Mouse (Mus musculus) liver, postnatal 0 days (tissue): Measurements from ENCODE around the gene Atp1a1. TPM values are rescaled to one million over a fixed set of nuclear protein-coding genes. Genes with fewer than 3 reads are reported as not detected.

Source experiments
- ATAC-seq: fragments of 200-750 bp; cut with Nextera tagmentation; 2 replicates; pipeline ENCODE4 v1.8.0; 2017; ENCODE audit warnings: mild to moderate bottlenecking, moderate library complexity
- DNase-seq: peaks from one replicate; pipeline ENCODE4 v3.0.0-alpha.2; 2016
- H3K27ac ChIP-seq: fragments of 300-500 bp; sonication (generic); 2 replicates; pipeline ENCODE4 v1.5.1; 2014; ENCODE audit warnings: antibody characterized with exemption, moderate library complexity, mild to moderate bottlenecking, low read depth
- H3K27me3 ChIP-seq: fragments of 300-500 bp; sonication (generic); 2 replicates; pipeline ENCODE4 v1.6.1; 2014; ENCODE audit warnings: low read length, control low read depth, mixed read lengths; ENCODE audit not compliant: insufficient read depth
- H3K36me3 ChIP-seq: fragments of 300-500 bp; sonication (generic); replicated peaks from 2 replicates; pipeline ENCODE4 v1.6.1; 2014; ENCODE audit warnings: mild to moderate bottlenecking, control low read depth, low read length, moderate library complexity, mixed read lengths; ENCODE audit not compliant: insufficient read depth
- H3K4me1 ChIP-seq: fragments of 300-500 bp; sonication (generic); 2 replicates; pipeline ENCODE4 v1.6.1; 2014; ENCODE audit warnings: antibody characterized with exemption, mild to moderate bottlenecking, control low read depth; ENCODE audit not compliant: insufficient read depth
- H3K4me2 ChIP-seq: fragments of 300-500 bp; sonication (generic); 2 replicates; pipeline ENCODE4 v1.6.1; 2014; ENCODE audit warnings: low read depth, mild to moderate bottlenecking, low read length, moderate library complexity, mixed read lengths
- H3K4me3 ChIP-seq: fragments of 300-500 bp; sonication (generic); 2 replicates; pipeline ENCODE4 v1.5.1; 2014; ENCODE audit warnings: low read depth, low read length
- H3K9ac ChIP-seq: fragments of 300-500 bp; sonication (generic); replicated peaks from 2 replicates; pipeline ENCODE4 v1.6.1; 2014; ENCODE audit warnings: mild to moderate bottlenecking, moderate library complexity
- H3K9me3 ChIP-seq: fragments of 300-500 bp; sonication (generic); 2 replicates; pipeline ENCODE4 v1.6.1; 2016; ENCODE audit warnings: mild to moderate bottlenecking, control low read depth, low read length, mixed read lengths
- CTCF ChIP-seq: sonication (generic); IDR thresholded peaks from 2 replicates; pipeline ENCODE4 v1.5.1; 2016; ENCODE audit warnings: antibody characterized with exemption, low read depth
- EP300 ChIP-seq: IDR thresholded peaks from 2 replicates; pipeline ENCODE4 v1.6.1; 2016; ENCODE audit warnings: antibody characterized with exemption, low read depth, mild to moderate bottlenecking
- WGBS: fragments of 180-500 bp; shearing (Covaris S2); extraction: QIAGEN DNeasy Blood & Tissue Kit; methylation state at CpG from one replicate; pipeline ENCODE4 v1.1.7; 2014; ENCODE audit not compliant: insufficient replicate concordance; 5-methylcytosine and 5-hydroxymethylcytosine counted together
- polyA plus RNA-seq: library from polyadenylated mRNA; unstranded; fragments of >200 nt; fragmentation: Nextera tagmentation; extraction: Ambion mirVana; gene quantifications from 2 replicates; pipeline ENCODE4 v1.2.1, GENCODE M21; 2015

Gene Atp1a1
- polyA plus RNA-seq, 1 experiment from 2014 or later = 39.3 TPM

GRCm38 (mm10) chr3:101636086-101636485 lies 31.6 kb upstream of the Atp1a1 start:
- WGBS = 68% methylated on average over 2 of the region's 2 CpGs
- TF ChIP-seq EP300 = no peak
- no peak for TF ChIP-seq CTCF
- Histone ChIP-seq H3K27ac (no peak overlapping the region), H3K9ac (no peak overlapping the region), H3K27me3 (no peaks in the 10 kb centered on the region), H3K4me3 (no peak overlapping the region), H3K4me2 (no peak overlapping the region), H3K4me1 (no peaks in the 10 kb centered on the region), H3K9me3 (no peaks in the 10 kb centered on the region), H3K36me3 (no peaks in the 10 kb centered on the region)
- no peak for ATAC-seq
- no peak for DNase-seq

GRCm38 (mm10) chr3:101634141-101634900 lies 29.8 kb upstream of the Atp1a1 start:
- no peaks in the 10 kb centered on the region for H3K4me1 ChIP-seq
- no peak for DNase-seq
- WGBS = 78% methylated on average over 9 of the region's 9 CpGs
- H3K4me3 ChIP-seq = no peak overlapping the region
- no peaks in the 10 kb centered on the region for H3K36me3 ChIP-seq
- no peak overlapping the region for H3K27ac ChIP-seq
- H3K4me2 ChIP-seq = no peak overlapping the region
- H3K27me3 ChIP-seq = no peaks in the 10 kb centered on the region
- H3K9ac ChIP-seq = no peak overlapping the region
- H3K9me3 ChIP-seq = no peaks in the 10 kb centered on the region
- TF ChIP-seq EP300 = no peak
- TF ChIP-seq CTCF = no peak
- no peak for ATAC-seq

- H3K4me3 ChIP-seq = no peak overlapping the region
- ATAC-seq (no peak), DNase-seq (no peak)
- no peaks in the 10 kb centered on the region for H3K4me1 ChIP-seq
- H3K9ac ChIP-seq = no peak overlapping the region
- TF ChIP-seq CTCF (no peak), EP300 (no peak)
- 74% methylated on average over 2 of the region's 2 CpGs for WGBS
- H3K27me3 ChIP-seq = no peaks in the 10 kb centered on the region
- no peak overlapping the region for H3K27ac ChIP-seq
- no peaks in the 10 kb centered on the region for H3K36me3 ChIP-seq
- no peaks in the 10 kb centered on the region for H3K9me3 ChIP-seq
- no peak overlapping the region for H3K4me2 ChIP-seq
Observed at GRCm38 (mm10) chr3:101628255-101628654, 23.8 kb upstream of the Atp1a1 start.

- H3K9ac ChIP-seq = no peak overlapping the region
- 82% methylated on average over 5 of the region's 5 CpGs for WGBS
- no peak overlapping the region for H3K4me2 ChIP-seq
- no peaks in the 10 kb centered on the region for H3K27me3 ChIP-seq
- H3K4me1 ChIP-seq = no peaks in the 10 kb centered on the region
- no peaks in the 10 kb centered on the region for H3K36me3 ChIP-seq
- H3K27ac ChIP-seq = no peak overlapping the region
- H3K9me3 ChIP-seq = peaks cover 7% of the 10 kb centered on the region; the same call in 1 of the 2 replicates
- TF ChIP-seq EP300 = no peak
- TF ChIP-seq CTCF = no peak
- ATAC-seq (no peak), DNase-seq (no peak)
- H3K4me3 ChIP-seq = no peak overlapping the region
Observed at GRCm38 (mm10) chr3:101624287-101624686, 19.8 kb upstream of the Atp1a1 start.

- Histone ChIP-seq H3K27ac (no peak overlapping the region), H3K9ac (no peak overlapping the region), H3K4me1 (no peaks in the 10 kb centered on the region), H3K36me3 (no peaks in the 10 kb centered on the region), H3K4me3 (no peak overlapping the region), H3K9me3 (peaks cover 7% of the 10 kb centered on the region; the same call in 1 of the 2 replicates), H3K27me3 (no peaks in the 10 kb centered on the region), H3K4me2 (no peak overlapping the region)
- DNase-seq (no peak), ATAC-seq (no peak)
- WGBS = 71% methylated on average over 4 of the region's 4 CpGs
- no peak for TF ChIP-seq CTCF
- TF ChIP-seq EP300 = no peak
Observed at GRCm38 (mm10) chr3:101619017-101619416, 14.5 kb upstream of the Atp1a1 start.

GRCm38 (mm10) chr3:101618505-101618904 lies 14.0 kb upstream of the Atp1a1 start:
- no peak overlapping the region for H3K27ac ChIP-seq
- WGBS = 76% methylated on average over 4 of the region's 4 CpGs
- H3K4me3 ChIP-seq = no peak overlapping the region
- H3K9ac ChIP-seq = no peak overlapping the region
- no peaks in the 10 kb centered on the region for H3K36me3 ChIP-seq
- DNase-seq = no peak
- H3K4me1 ChIP-seq = no peaks in the 10 kb centered on the region
- no peak overlapping the region for H3K4me2 ChIP-seq
- TF ChIP-seq EP300 = no peak
- no peak for TF ChIP-seq CTCF
- ATAC-seq = no peak
- no peaks in the 10 kb centered on the region for H3K27me3 ChIP-seq
- peaks cover 7% of the 10 kb centered on the region; the same call in 1 of the 2 replicates for H3K9me3 ChIP-seq
